Mouse (Mus musculus): ENCODE measurements at regions not wholly inside any gene's neighbourhood (a gene's known extent, or its start where the extent isn't known, plus 50 kb on each side); places are given as distances from the start of the nearest gene placed in this dataset.
A peak's percentile ranks its signal among the peaks of the same experiment; 100 is the strongest.

GRCm38 (mm10) chr13:107760511-107760910 lies 283.7 kb upstream of the Smim15 start:
- DNase-seq: no peak

GRCm38 (mm10) chr13:107758327-107759095 lies 285.7 kb upstream of the Smim15 start:
- DNase-seq: peak; percentile 61

GRCm38 (mm10) chr13:107752745-107753144 lies 291.5 kb upstream of the Smim15 start:
- DNase-seq: no peak

GRCm38 (mm10) chr13:107743464-107744218 lies 300.6 kb upstream of the Smim15 start:
- DNase-seq: no peak

- DNase-seq: no peak
These were observed 307.7 kb upstream of the Smim15 start for GRCm38 (mm10) chr13:107736581-107736980.

- DNase-seq: no peak
These were observed 309.9 kb upstream of the Smim15 start for GRCm38 (mm10) chr13:107734161-107734905.

- no peak for DNase-seq
These were observed 313.3 kb upstream of the Smim15 start for GRCm38 (mm10) chr13:107730976-107731375.

GRCm38 (mm10) chr13:107726491-107726890 lies 317.8 kb upstream of the Smim15 start:
- DNase-seq: no peak

GRCm38 (mm10) chr13:107721901-107722300 lies 322.3 kb upstream of the Smim15 start:
- no peak for DNase-seq

- no peak for DNase-seq
These were observed 323.2 kb upstream of the Smim15 start for GRCm38 (mm10) chr13:107720874-107721574.

- DNase-seq: no peak
These were observed 325.1 kb upstream of the Smim15 start for GRCm38 (mm10) chr13:107718973-107719620.

GRCm38 (mm10) chr13:107715616-107716015 lies 328.6 kb upstream of the Smim15 start:
- no peak for DNase-seq

GRCm38 (mm10) chr13:107714001-107714400 lies 330.2 kb upstream of the Smim15 start:
- peak; percentile 20 for DNase-seq

GRCm38 (mm10) chr13:107711341-107711994 lies 332.8 kb upstream of the Smim15 start:
- no peak for DNase-seq

- no peak for DNase-seq
These were observed 333.9 kb upstream of the Smim15 start for GRCm38 (mm10) chr13:107710368-107710767.

GRCm38 (mm10) chr13:107709828-107710227 lies 334.4 kb upstream of the Smim15 start:
- no peak for DNase-seq

- no peak for DNase-seq
These were observed 340.5 kb upstream of the Smim15 start for GRCm38 (mm10) chr13:107703736-107704135.

- DNase-seq: peak; percentile 38
These were observed 343.7 kb upstream of the Smim15 start for GRCm38 (mm10) chr13:107700268-107701139.

GRCm38 (mm10) chr13:107699251-107699650 lies 345.0 kb upstream of the Smim15 start:
- DNase-seq: no peak

- no peak for DNase-seq
These were observed 345.9 kb upstream of the Smim15 start for GRCm38 (mm10) chr13:107698345-107698744.
